Mouse (Mus musculus): ENCODE data around the gene Clcnkb. TPM values are rescaled to one million over a fixed set of nuclear protein-coding genes. Genes with fewer than 3 reads are reported as not detected.

The Clcnkb gene
- polyA plus RNA-seq (2012; rRNA removed; ENCODE audit: low replicate concordance) = 0.11 TPM in 1 of 2 replicates, not detected in the other

DNA sequence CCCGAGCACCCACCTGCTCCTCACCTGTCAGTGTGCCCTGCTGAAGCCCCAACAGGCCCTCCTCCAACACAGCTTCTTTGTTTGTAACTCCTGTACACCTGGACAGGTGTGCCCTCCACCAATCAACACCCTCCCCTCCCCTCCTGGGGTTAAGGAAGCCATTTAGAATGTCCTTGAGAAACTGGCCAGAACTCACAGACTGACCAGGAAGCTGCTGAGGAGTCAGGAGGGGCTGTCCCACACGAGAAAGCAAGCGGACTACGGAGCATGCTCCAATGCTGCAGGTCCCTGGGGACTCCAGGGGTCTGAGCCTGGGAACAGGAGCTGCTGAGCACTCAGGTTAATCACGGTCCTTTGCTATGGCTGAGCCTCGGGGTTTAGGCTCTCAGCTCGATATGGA, at the start of gene Clcnkb:
Gene Clcnkb (minus strand): TSS at position 91 of the 400 bp plus-strand sequence.

DNA sequence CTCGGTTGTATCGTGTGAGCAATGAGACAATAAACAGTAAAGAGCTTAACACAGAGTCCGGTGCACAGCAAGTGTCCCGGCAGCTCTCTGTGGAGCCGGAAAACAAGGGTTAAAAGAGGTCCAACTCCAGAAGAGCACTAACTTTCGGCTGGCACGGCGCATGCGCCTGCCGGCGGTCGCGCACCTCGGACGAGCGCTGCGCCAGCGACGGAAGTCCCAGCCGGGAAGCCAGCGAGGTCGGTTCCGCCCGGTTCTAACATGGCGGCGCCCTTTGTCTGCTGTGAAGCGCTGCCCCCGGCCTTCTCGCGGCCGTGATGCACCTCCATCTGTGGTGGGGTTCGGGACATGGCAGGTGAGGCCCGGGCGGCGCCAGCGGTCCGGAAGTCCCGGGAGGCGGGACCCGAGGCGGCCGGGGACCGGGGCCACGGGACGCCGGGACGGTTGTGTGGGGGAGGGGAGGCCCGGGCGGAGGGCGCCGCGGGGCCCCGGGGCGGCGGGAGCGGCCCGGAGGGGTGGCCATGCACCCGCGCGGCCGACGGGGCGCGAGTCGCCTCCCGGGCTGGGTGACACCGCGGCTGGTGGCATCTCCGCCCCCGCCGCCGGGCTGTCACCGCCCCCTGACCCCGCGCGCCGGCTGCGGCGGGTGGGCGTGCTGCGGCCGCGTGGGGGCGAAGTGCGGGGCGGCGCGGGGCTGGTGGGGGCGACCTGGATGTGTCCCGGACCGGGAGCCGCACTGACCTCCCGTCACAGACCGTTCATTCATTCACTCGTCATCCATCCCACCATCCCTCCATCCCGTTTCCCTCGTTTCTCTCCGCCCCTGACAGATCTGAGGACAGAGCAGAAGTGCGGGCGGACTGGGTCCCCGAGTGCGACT, 28.9 kb upstream of the Clcnkb start, which contains the start of gene Zbtb17:
Gene Zbtb17 (plus strand): TSS at position 204 of the 877 bp plus-strand sequence.

DNA sequence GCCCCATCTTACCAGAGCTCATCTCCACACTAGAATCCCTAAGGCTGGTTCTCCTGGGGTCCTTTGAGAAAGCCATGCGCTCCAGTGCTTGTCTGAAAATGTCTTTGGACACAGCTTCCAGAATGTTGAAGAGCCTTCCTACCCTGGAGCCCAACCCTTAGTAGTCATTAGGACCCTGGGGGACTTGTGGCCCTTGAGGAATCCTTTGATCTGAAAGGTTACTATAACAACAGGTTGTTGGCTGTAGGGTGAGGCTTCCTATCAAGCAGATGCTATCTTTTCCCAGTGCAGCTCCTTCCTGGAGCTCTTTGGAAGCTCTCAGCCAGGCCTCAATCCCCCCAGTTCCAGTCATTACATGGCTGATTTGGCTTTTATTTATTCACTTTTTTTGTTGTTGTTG, 20.2 kb upstream of the Clcnkb start, which contains the start of gene Srarp:
Gene Srarp (minus strand): TSS at position 132 of the 400 bp plus-strand sequence.

DNA sequence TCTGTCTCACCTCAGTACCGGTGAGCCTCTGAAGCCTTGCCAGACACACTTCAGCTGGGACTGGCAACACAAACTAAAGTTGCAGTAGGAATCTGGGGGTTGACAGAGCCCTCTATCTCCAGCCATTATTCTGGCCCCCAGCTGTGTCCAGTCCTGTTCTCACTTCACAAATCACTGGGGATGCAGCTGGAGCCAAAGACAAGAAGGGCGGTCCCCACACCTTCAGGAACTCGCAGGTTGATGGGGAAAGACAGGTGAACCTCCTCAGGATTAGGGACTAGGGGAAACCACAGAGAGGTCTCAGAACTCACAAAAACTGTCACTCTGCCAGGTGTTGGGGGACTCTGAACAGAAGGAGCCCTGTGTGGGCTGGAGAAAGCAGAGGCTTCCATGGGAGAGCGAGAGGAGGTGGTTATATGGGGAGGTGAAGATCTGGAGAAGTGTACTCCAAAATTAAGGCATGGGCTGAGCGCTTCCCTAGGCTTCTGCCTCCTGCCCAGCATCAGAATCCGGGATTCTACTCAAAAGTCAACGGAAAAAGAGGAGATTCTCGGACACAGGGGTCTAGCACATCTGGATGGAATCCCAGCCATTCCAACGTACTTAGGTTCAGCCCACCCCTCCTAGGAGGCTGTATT, 4.5 kb upstream of the Clcnkb start, which contains the start of gene Hspb7:
Gene Hspb7 (plus strand): TSS at position 588 of the 638 bp plus-strand sequence.

DNA sequence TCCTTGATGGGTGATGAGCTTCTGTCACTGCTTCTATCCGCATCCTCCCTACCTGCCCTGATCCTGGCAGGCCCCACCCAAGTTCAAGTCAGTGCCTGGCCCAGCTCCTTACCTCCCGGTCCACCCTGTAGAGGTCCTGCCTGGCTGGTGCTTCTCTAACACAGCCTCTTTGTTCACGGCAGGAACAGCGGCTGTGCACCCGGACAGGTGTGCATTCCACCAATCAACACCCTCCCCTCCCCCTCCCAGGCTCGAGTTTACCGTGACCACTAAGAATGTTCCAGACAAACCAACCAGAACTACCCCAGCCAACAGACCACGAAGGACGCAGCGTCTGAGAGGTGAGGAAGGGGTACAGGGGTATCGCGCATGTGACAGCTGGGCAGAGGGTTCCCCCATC, 17.3 kb downstream of the Clcnkb start, which contains the start of gene Clcnka:
Gene Clcnka (minus strand): TSS at position 180 of the 400 bp plus-strand sequence.

DNA sequence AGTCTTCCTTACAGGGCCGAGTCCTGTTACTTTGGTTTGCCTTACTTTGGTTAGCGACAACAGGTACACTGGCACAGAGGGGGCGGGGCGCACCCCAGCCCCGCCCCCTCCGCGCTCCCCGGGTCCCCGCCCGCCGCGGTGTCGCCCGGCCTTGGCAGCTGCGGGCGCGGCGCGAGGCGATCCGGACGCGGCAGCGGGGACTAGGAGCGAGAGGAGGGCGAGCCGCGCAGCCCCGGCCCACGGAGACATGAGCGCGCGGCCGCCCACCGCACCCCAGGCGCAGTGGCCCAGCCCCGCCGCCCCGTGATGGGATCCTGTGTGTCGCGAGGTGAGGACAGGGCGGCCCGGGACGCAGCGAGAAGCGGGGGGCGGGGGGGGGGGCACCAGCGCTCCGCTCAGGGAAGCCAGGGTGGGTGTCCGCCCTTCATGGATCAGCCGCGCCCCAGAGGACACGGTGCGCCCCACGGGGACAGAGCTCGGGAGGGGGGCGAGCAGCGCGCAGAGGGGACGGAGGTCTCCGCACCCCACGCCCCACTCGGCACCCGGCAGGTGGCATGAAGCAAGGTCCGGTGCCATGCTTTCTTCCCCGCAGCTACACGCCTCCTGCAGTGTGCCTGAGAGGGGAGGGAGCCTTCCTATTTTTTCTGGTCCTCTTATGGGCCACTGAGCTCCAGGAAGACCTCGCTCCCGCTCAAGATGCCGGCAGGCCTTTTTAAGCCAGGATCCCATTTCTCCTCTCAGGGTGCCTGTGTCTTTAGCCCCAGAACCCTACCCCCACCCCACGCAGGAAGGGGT, 47.6 kb downstream of the Clcnkb start, which contains the start of gene Fam131c:
Gene Fam131c (plus strand): TSS at position 224 of the 795 bp plus-strand sequence.

Other genes with a start within 250 kb of the Clcnkb start
- 0.18 and 0.99 TPM in 2 replicates for gene Rsg1, start 202.1 kb downstream of the Clcnkb start, polyA plus RNA-seq (2012; rRNA removed; ENCODE audit: low replicate concordance)
- 38.6 and 79.5 TPM in 2 replicates for gene Arhgef19, start 176.5 kb downstream of the Clcnkb start, polyA plus RNA-seq (2012; rRNA removed; ENCODE audit: low replicate concordance)
- 35.9 and 50.7 TPM in 2 replicates for gene Epha2, start 114.8 kb downstream of the Clcnkb start, polyA plus RNA-seq (2012; rRNA removed; ENCODE audit: low replicate concordance)
- gene Fam131c, start 47.8 kb downstream of the Clcnkb start, polyA plus RNA-seq (2012; rRNA removed; ENCODE audit: low replicate concordance) = 1.4 and 2.9 TPM in 2 replicates
- gene Clcnka, start 17.3 kb downstream of the Clcnkb start, polyA plus RNA-seq (2012; rRNA removed; ENCODE audit: low replicate concordance) = 0.05 and 0.07 TPM in 2 replicates
- 4.6 and 18.4 TPM in 2 replicates for gene Hspb7, start 4.8 kb upstream of the Clcnkb start, polyA plus RNA-seq (2012; rRNA removed; ENCODE audit: low replicate concordance)
- gene Srarp, start 20.1 kb upstream of the Clcnkb start, polyA plus RNA-seq (2012; rRNA removed; ENCODE audit: low replicate concordance) = 0.25 TPM in 1 of 2 replicates, not detected in the other
- 34.9 and 44.9 TPM in 2 replicates for gene Zbtb17, start 28.6 kb upstream of the Clcnkb start, polyA plus RNA-seq (2012; rRNA removed; ENCODE audit: low replicate concordance)
- gene Spen, start 122.6 kb upstream of the Clcnkb start, polyA plus RNA-seq (2012; rRNA removed; ENCODE audit: low replicate concordance) = 38.0 and 39.5 TPM in 2 replicates
- 60.7 and 63.9 TPM in 2 replicates for gene Fblim1, start 190.1 kb upstream of the Clcnkb start, polyA plus RNA-seq (2012; rRNA removed; ENCODE audit: low replicate concordance)
- gene Tmem82, start 202.6 kb upstream of the Clcnkb start, polyA plus RNA-seq (2012; rRNA removed; ENCODE audit: low replicate concordance) = 71.4 and 121 TPM in 2 replicates
- gene Slc25a34, start 207.8 kb upstream of the Clcnkb start, polyA plus RNA-seq (2012; rRNA removed; ENCODE audit: low replicate concordance) = 12.3 and 26.3 TPM in 2 replicates
- 10.2 and 11.0 TPM in 2 replicates for gene Plekhm2, start 248.9 kb upstream of the Clcnkb start, polyA plus RNA-seq (2012; rRNA removed; ENCODE audit: low replicate concordance)

All from duodenum, adult 2 months (tissue).